12 mouse cellular contexts compared by ENCODE assay signal in the genomic region with DNA sequence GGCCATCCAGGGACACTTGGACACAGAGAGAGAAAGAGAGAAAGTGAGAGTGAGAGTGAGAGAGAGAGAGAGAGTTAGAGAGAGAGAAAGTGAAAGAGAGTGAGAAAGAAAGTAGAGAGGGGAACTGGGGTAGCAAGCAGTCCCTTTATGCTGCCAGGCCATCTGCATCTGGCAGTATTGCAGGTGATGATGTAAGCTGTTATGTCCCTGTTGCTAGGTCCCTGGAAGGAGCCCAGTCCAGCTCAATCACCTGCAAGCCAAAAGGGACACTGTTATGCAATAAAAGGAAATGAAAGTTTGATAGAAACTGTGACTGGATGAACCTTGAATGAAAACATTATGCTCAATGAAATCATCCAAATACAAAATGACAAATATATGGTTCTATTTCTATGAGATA. TPM values are rescaled to one million over a fixed set of nuclear protein-coding genes. Genes with fewer than 3 reads are reported as not detected.
A peak's percentile ranks its signal among the peaks of the same experiment; 100 is the strongest.
DNase-seq lines count a peak whose midpoint lies in the region; ATAC-seq lines count a peak whose summit lies in the region.
"Had no signal": no experiment of that assay in that cellular context is flagged by ENCODE, and none has a peak within 500 bp of the region (broad histone marks: within the 10 kb centered on the region; RNA-seq: fewer than 3 reads in every experiment).

No protein-coding gene starts in this region.

- no peak overlapping the region for H3K4me3 ChIP-seq in heart, embryonic 12.5 days
- H3K4me3 ChIP-seq: embryonic facial prominence, embryonic 12.5 days; layer of hippocampus, adult 2 months; limb, embryonic 13.5 days had no signal

- peak; percentile 56 for DNase-seq in heart, adult 8-10 months (ENCODE audit: low spot score)
- peak; percentile 7 for DNase-seq in MN1 (ENCODE audit: low spot score)
- peak; percentile 10 to 12 for DNase-seq in adrenal gland, postnatal 36 days
- peak; percentile 24 to 45 for DNase-seq in heart, postnatal 36 days
- no peak for DNase-seq in natural killer cell, adult 2 months (ENCODE audit: low spot score in 2 of 2)
- no peak for DNase-seq in embryo, embryonic 11 days
- DNase-seq: thymus, postnatal 14 days had no signal

- ATAC-seq in heart, embryonic 12.5 days (ENCODE audit: insufficient number of reproducible peaks, low FRiP score), result no peak
- ATAC-seq: hindbrain, embryonic 16.5 days had no signal

- intact Hi-C loops in heart, postnatal 36 days (cut with DNase I), result no loop called here

- H3K27me3 ChIP-seq in heart, embryonic 12.5 days (replicated peaks), result no peaks in the 10 kb centered on the region
- H3K27me3 ChIP-seq: embryonic facial prominence, embryonic 12.5 days; limb, embryonic 13.5 days had no signal

- H3K9ac ChIP-seq in heart, embryonic 12.5 days, result no peak overlapping the region
- H3K9ac ChIP-seq: embryonic facial prominence, embryonic 12.5 days; limb, embryonic 13.5 days had no signal

- no peaks in the 10 kb centered on the region for H3K36me3 ChIP-seq in heart, embryonic 12.5 days
- H3K36me3 ChIP-seq: embryonic facial prominence, embryonic 12.5 days; limb, embryonic 13.5 days had no signal

- 0 out of 2 replicates have a peak, but pooled peaks cover 5% of the 10 kb centered on the region for H3K4me1 ChIP-seq in heart, embryonic 12.5 days (replicated peaks)
- H3K4me1 ChIP-seq: embryonic facial prominence, embryonic 12.5 days; limb, embryonic 13.5 days had no signal

- H3K9me3 ChIP-seq in heart, embryonic 12.5 days (replicated peaks), result no peaks in the 10 kb centered on the region
- H3K9me3 ChIP-seq: embryonic facial prominence, embryonic 12.5 days; limb, embryonic 13.5 days had no signal

- no peak overlapping the region for H3K4me2 ChIP-seq in heart, embryonic 12.5 days
- H3K4me2 ChIP-seq: embryonic facial prominence, embryonic 12.5 days; limb, embryonic 13.5 days had no signal

- H3K27ac ChIP-seq in heart, embryonic 12.5 days (ENCODE audit: poor library complexity, severe bottlenecking), result no peak overlapping the region
- H3K27ac ChIP-seq: embryonic facial prominence, embryonic 12.5 days; layer of hippocampus, adult 2 months; limb, embryonic 13.5 days had no signal

RNA-seq across cellular contexts. Expression of gene Fundc1, which starts 52.0 kb away (rescaled TPM):
- 10 to 100 TPM; 26.1 to 39.5 (median 31.5) TPM for total RNA-seq in heart, adult 8-10 months (2022)
- 37.6 and 40.4 TPM in 2 replicates for polyA plus RNA-seq in heart, embryonic 12.5 days (2016; fragmentation: Nextera tagmentation; extraction: Ambion mirVana)
- total RNA-seq in adrenal gland, postnatal 36 days (2021), result 10 to 100 TPM; 45.0 to 66.1 TPM
- 10 to 100 TPM; 28.8 to 31.8 TPM for total RNA-seq in heart, postnatal 36 days (2021)

Comparison
In these comparisons a context has a peak if more than half of its experiments do, and no peak if none do; other contexts are left out.
1. DNase-seq: peak in heart, adult 8-10 months (single experiment), MN1 (single experiment), adrenal gland, postnatal 36 days (2 of 2) and heart, postnatal 36 days (2 of 2); none in natural killer cell, adult 2 months (0 of 2) and embryo, embryonic 11 days (single experiment).